Mouse (Mus musculus): ENCODE data around the gene Gm867.

Gm867 gene

GRCm38 (mm10) chr10:75894601-75895000, 45.9 kb downstream of the Gm867 start:
- no peak for DNase-seq

GRCm38 (mm10) chr10:75893089-75893750, 47.3 kb downstream of the Gm867 start, which contains the start of gene Derl3:
TSS of gene Derl3 (plus strand) at chr10:75893413.
- DNase-seq, result peak; percentile 95

GRCm38 (mm10) chr10:75889406-75890153, 50.9 kb downstream of the Gm867 start:
- no peak for DNase-seq

Data from thymus, postnatal 25 days (tissue).